Mouse (Mus musculus) myocyte (in vitro differentiated cells): ENCODE data around the gene Mov10. TPM values are rescaled to one million over a fixed set of nuclear protein-coding genes. Genes with fewer than 3 reads are reported as not detected.

ENCODE experiments used
- H3K27me3 ChIP-seq: one replicate; pipeline ENCODE4 v1.6.1; 2011; ENCODE audit not compliant: control insufficient read depth, insufficient read depth, insufficient read length
- H3K36me3 ChIP-seq: one replicate; pipeline ENCODE4 v1.6.1; 2011; ENCODE audit not compliant: control insufficient read depth, insufficient read depth
- H3K4me2 ChIP-seq: one replicate; pipeline ENCODE4 v1.6.1; 2011; ENCODE audit warnings: low read depth, control low read depth
- H3K4me3 ChIP-seq: one replicate; pipeline ENCODE4 v1.5.1; 2011; ENCODE audit warnings: mild to moderate bottlenecking, control low read depth, moderate library complexity
- H3K79me2 ChIP-seq: one replicate; pipeline ENCODE4 v1.6.1; 2011; ENCODE audit not compliant: control insufficient read depth, insufficient read depth
- H3ac ChIP-seq: one replicate; pipeline ENCODE4 v1.6.1; 2011; ENCODE audit not compliant: control insufficient read depth, insufficient read length
- CEBPB ChIP-seq: IDR thresholded peaks from 2 replicates; pipeline ENCODE4 v1.6.1; 2011; ENCODE audit warnings: mild to moderate bottlenecking, moderate library complexity; ENCODE audit not compliant: poor library complexity, insufficient read depth, severe bottlenecking
- E2F4 ChIP-seq: IDR thresholded peaks from one replicate; pipeline ENCODE4 v1.6.1; 2011; ENCODE audit warnings: mild to moderate bottlenecking, control low read depth, moderate library complexity; ENCODE audit not compliant: insufficient read depth
- MAX ChIP-seq: IDR thresholded peaks from one replicate; pipeline ENCODE4 v1.6.1; 2011; ENCODE audit warnings: low read depth, mild to moderate bottlenecking, control low read depth
- MYOD1 ChIP-seq, 3 experiments: IDR thresholded peaks; one replicate each; pipeline ENCODE4 v1.6.1; 2011; ENCODE audit warnings: control low read depth in 2 of 3, low read depth in 2 of 3, mild to moderate bottlenecking in 2 of 3, moderate library complexity in 1 of 3; ENCODE audit not compliant: insufficient read length in 2 of 3, control insufficient read depth in 1 of 3
- MYOG ChIP-seq, 3 experiments: IDR thresholded peaks; one replicate each; pipeline ENCODE4 v1.6.1; 2011; ENCODE audit warnings: control low read depth in 2 of 3, low read depth in 2 of 3, mild to moderate bottlenecking in 2 of 3; ENCODE audit not compliant: insufficient read length in 2 of 3, control insufficient read depth in 1 of 3, insufficient read depth in 1 of 3
- POLR2A ChIP-seq: IDR thresholded peaks from one replicate; pipeline ENCODE4 v1.6.1; 2011; ENCODE audit warnings: low read depth, mild to moderate bottlenecking, control low read depth, moderate library complexity; ENCODE audit not compliant: insufficient read length
- POLR2AphosphoS2 ChIP-seq: IDR thresholded peaks from one replicate; pipeline ENCODE4 v1.6.1; 2011; ENCODE audit warnings: low read depth, control low read depth; ENCODE audit not compliant: insufficient read length
- REST ChIP-seq: IDR thresholded peaks from one replicate; pipeline ENCODE4 v1.6.1; 2011; ENCODE audit warnings: mild to moderate bottlenecking, control low read depth, moderate library complexity; ENCODE audit not compliant: insufficient read depth, insufficient read length
- SRF ChIP-seq: IDR thresholded peaks from one replicate; pipeline ENCODE4 v1.6.1; 2011; ENCODE audit warnings: low read depth; ENCODE audit not compliant: control insufficient read depth, insufficient read length
- TCF12 ChIP-seq: IDR thresholded peaks from one replicate; pipeline ENCODE4 v1.6.1; 2011; ENCODE audit warnings: mild to moderate bottlenecking, control low read depth; ENCODE audit not compliant: poor library complexity, insufficient read depth, severe bottlenecking
- TCF3 ChIP-seq: IDR thresholded peaks from one replicate; pipeline ENCODE4 v1.6.1; 2011; ENCODE audit warnings: low read depth, control low read depth; ENCODE audit not compliant: insufficient read length
- USF1 ChIP-seq: IDR thresholded peaks from one replicate; pipeline ENCODE4 v1.6.1; 2011; ENCODE audit warnings: low read depth, mild to moderate bottlenecking, control low read depth, moderate library complexity
- polyA plus RNA-seq: library from polyadenylated mRNA; unstranded; fragments of >200 nt; fragmentation: generic; extraction: Trizol; gene quantifications from one replicate; pipeline ENCODE4 v1.2.1, GENCODE M21; 2012; ENCODE audit warnings: missing spikeins

The Mov10 gene
- polyA plus RNA-seq, 1 experiment: 6.7 TPM

DNA sequence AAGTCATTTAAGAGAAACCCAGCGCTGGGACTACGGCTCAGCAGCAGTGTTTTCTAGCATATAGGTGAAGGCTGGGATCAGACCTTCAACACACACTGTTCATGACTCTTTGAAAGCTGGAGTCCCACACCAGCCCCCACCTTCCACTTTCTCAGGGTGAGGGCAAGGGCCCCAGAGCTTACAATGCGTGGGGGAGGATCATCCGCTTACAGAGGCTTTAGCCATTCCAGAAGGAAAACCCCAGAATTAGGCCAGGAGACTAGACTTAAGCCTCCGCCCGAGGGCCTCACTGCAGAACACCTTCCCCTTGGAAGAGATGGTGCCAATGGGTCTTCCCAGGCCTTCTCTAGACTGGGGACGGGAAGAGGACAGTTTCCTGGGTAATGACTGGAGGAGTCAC, 45.1 kb downstream of the Mov10 start:
- H3ac ChIP-seq: no peak overlapping the region
- H3K36me3 ChIP-seq: no peaks in the 10 kb centered on the region
- no peaks in the 10 kb centered on the region for H3K79me2 ChIP-seq
- no peak overlapping the region for H3K4me3 ChIP-seq
- peaks cover 16% of the 10 kb centered on the region for H3K27me3 ChIP-seq
- H3K4me2 ChIP-seq: no peak overlapping the region
- TF ChIP-seq MAX: no peak
- TF ChIP-seq MYOD1 (IDR thresholded peaks at IDR 0.05; ENCODE audit: control insufficient read depth in 1 of 3, insufficient read length in 2 of 3, low read depth in 2 of 3): no peak
- no peak for TF ChIP-seq POLR2A
- no peak for TF ChIP-seq CEBPB
- TF ChIP-seq POLR2AphosphoS2: no peak
- no peak for TF ChIP-seq TCF3
- no peak for TF ChIP-seq MYOG (IDR thresholded peaks at IDR 0.05; ENCODE audit: control insufficient read depth in 1 of 3, insufficient read depth in 1 of 3, insufficient read length in 2 of 3, low read depth in 2 of 3)
- TF ChIP-seq SRF: no peak
- no peak for TF ChIP-seq REST
- TF ChIP-seq E2F4: no peak
- TF ChIP-seq USF1: no peak
- no peak for TF ChIP-seq TCF12

DNA sequence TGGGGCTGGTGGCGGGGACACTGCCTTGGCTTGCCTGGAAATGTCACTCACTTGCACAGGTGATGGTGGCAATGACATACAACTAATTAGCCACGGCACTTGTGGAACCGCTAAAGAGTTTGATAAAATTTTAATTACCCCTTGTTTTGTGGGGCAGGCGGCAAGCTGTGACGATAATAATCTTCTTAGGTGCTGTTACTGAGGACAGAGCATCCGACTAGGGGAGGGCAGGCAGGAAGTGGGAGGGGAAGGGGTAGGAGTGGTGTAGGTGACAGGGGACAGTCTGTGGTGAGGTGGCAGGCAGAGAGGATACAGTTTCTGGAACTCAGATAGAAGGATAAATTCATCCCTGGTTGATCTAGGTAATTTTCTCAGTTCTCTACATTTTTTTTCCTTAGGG, 46.9 kb downstream of the Mov10 start:
- no peaks in the 10 kb centered on the region for H3K79me2 ChIP-seq
- H3K4me2 ChIP-seq: no peak overlapping the region
- no peaks in the 10 kb centered on the region for H3K36me3 ChIP-seq
- no peak overlapping the region for H3K4me3 ChIP-seq
- H3K27me3 ChIP-seq: peaks cover 9% of the 10 kb centered on the region
- H3ac ChIP-seq: no peak overlapping the region
- TF ChIP-seq USF1 (no peak), SRF (no peak), TCF12 (no peak)

- no peak overlapping the region for H3K4me2 ChIP-seq
- H3K36me3 ChIP-seq: no peaks in the 10 kb centered on the region
- H3K79me2 ChIP-seq: no peaks in the 10 kb centered on the region
- no peak overlapping the region for H3K4me3 ChIP-seq
- peaks cover 4% of the 10 kb centered on the region for H3K27me3 ChIP-seq
- TF ChIP-seq TCF3 (no peak), USF1 (no peak), REST (no peak), TCF12 (no peak), POLR2A (no peak), MAX (no peak), E2F4 (no peak), MYOG (IDR thresholded peaks at IDR 0.05; ENCODE audit: control insufficient read depth in 1 of 3, insufficient read depth in 1 of 3, insufficient read length in 2 of 3, low read depth in 2 of 3) (no peak), MYOD1 (IDR thresholded peaks at IDR 0.05; ENCODE audit: control insufficient read depth in 1 of 3, insufficient read length in 2 of 3, low read depth in 2 of 3) (no peak), CEBPB (no peak), SRF (no peak), POLR2AphosphoS2 (no peak)
- no peak overlapping the region for H3ac ChIP-seq
Observed at GRCm38 (mm10) chr3:104770918-104771317, 47.4 kb downstream of the Mov10 start.

DNA sequence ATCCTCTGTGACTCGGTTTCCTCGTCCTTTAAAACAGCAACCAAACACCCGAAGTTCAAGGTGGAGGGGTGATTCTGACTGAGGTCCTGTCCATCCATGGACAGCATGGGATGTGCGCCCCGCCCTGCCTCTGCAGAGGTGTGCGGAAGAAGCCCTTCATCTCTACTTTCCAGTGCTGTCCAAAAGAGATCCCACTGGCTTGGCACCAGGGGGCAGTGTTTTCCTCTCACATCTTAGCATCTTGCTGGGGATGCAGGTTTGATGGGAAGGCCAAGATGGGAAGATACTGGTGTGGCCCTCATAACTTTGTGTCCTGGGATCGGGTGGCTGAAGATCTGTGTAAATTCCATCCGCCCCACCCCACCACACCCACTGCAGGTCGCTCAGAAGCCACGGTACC, 48.3 kb downstream of the Mov10 start:
- Histone ChIP-seq H3K36me3 (no peaks in the 10 kb centered on the region), H3K27me3 (no peaks in the 10 kb centered on the region), H3K4me2 (no peak overlapping the region), H3ac (no peak overlapping the region), H3K4me3 (no peak overlapping the region), H3K79me2 (no peaks in the 10 kb centered on the region)
- TF ChIP-seq REST (no peak), TCF12 (no peak), SRF (no peak), E2F4 (no peak), POLR2AphosphoS2 (no peak), MYOG (IDR thresholded peaks at IDR 0.05; ENCODE audit: control insufficient read depth in 1 of 3, insufficient read depth in 1 of 3, insufficient read length in 2 of 3, low read depth in 2 of 3) (no peak), POLR2A (no peak), TCF3 (no peak), USF1 (no peak), MAX (no peak), CEBPB (no peak)

DNA sequence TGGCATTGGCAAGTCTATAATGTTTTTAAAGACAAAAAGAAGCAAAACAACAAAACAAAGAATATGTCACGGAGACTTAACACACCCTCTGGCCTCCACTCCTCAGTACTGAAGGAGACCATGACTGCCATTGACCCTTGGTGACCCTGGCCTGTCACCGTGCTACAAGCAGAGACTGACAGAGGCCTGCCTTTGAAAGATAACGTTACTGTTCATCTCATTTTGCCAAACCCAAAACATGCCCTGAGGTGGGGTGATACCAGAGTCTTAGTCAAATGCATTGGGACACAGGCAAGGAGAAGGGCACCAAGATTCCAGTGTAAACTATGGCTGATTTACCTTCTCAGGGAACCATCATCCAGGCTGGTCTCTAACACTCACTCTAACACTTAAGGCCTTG, 49.2 kb downstream of the Mov10 start:
- no peaks in the 10 kb centered on the region for H3K36me3 ChIP-seq
- H3ac ChIP-seq: no peak overlapping the region
- TF ChIP-seq POLR2A (no peak), REST (no peak), MAX (no peak), E2F4 (no peak), CEBPB (no peak), TCF12 (no peak), USF1 (no peak), SRF (no peak), MYOG (IDR thresholded peaks at IDR 0.05; ENCODE audit: control insufficient read depth in 1 of 3, insufficient read depth in 1 of 3, insufficient read length in 2 of 3, low read depth in 2 of 3) (no peak), POLR2AphosphoS2 (no peak), MYOD1 (IDR thresholded peaks at IDR 0.05; ENCODE audit: control insufficient read depth in 1 of 3, insufficient read length in 2 of 3, low read depth in 2 of 3) (no peak), TCF3 (no peak)
- no peaks in the 10 kb centered on the region for H3K79me2 ChIP-seq
- H3K27me3 ChIP-seq: no peaks in the 10 kb centered on the region
- H3K4me2 ChIP-seq: no peak overlapping the region
- H3K4me3 ChIP-seq: no peak overlapping the region
